ENCODE assay signal across 9 mouse cellular contexts in genomic region chr2:49732745-49733655, GRCm38 (mm10). TPM values are rescaled to one million over a fixed set of nuclear protein-coding genes. Genes with fewer than 3 reads are reported as not detected.
DNase-seq lines count a peak whose midpoint lies in the region; ATAC-seq and TF ChIP-seq lines count a peak whose summit lies in the region.
"Had no signal": no experiment of that assay in that cellular context is flagged by ENCODE, and none has a peak within 500 bp of the region (broad histone marks: within the 10 kb centered on the region; RNA-seq: fewer than 3 reads in every experiment).

No protein-coding gene starts in this region.

- no peaks in the 10 kb centered on the region; the same call in 1 of the 2 replicates for H3K4me1 ChIP-seq in bone marrow, adult 2 months (ENCODE audit: control insufficient read depth, insufficient read depth, low read length)
- H3K4me1 ChIP-seq in midbrain, postnatal 0 days (ENCODE audit: insufficient read depth, low read length), result no peaks in the 10 kb centered on the region
- H3K4me1 ChIP-seq in heart, embryonic 11.5 days (ENCODE audit: control insufficient read depth, insufficient read depth, low read length), result no peaks in the 10 kb centered on the region
- H3K4me1 ChIP-seq: neural tube, embryonic 13.5 days had no signal

- H3K9me3 ChIP-seq in midbrain, postnatal 0 days (ENCODE audit: low read length), result no peaks in the 10 kb centered on the region
- no peaks in the 10 kb centered on the region for H3K9me3 ChIP-seq in heart, embryonic 11.5 days (replicated peaks; ENCODE audit: control insufficient read depth, low read length)
- H3K9me3 ChIP-seq: neural tube, embryonic 13.5 days had no signal

- no peaks in the 10 kb centered on the region for H3K27me3 ChIP-seq in midbrain, postnatal 0 days (ENCODE audit: insufficient read depth, low read length)
- H3K27me3 ChIP-seq in heart, embryonic 11.5 days (ENCODE audit: control insufficient read depth, insufficient read depth, low read length), result no peaks in the 10 kb centered on the region
- H3K27me3 ChIP-seq: neural tube, embryonic 13.5 days had no signal

- TF ChIP-seq POLR2A in bone marrow, adult 2 months (IDR thresholded peaks at IDR 0.05; ENCODE audit: borderline replicate concordance, control insufficient read depth, low read depth, low read length), result no peak

- DNase-seq in kidney, adult 9 months, result peak; percentile 26
- DNase-seq in kidney, postnatal 14 days, result no peak
- no peak for DNase-seq in midbrain, postnatal 0 days (ENCODE audit: low spot score)
- DNase-seq in lung, postnatal 10 days, result no peak

- WGBS in bone marrow, adult 2 months, result 48% methylated on average over 11 of the region's 11 CpGs
- WGBS in midbrain, postnatal 0 days, result 69% methylated on average over 11 of the region's 11 CpGs
- WGBS in heart, embryonic 11.5 days (ENCODE audit: insufficient replicate concordance), result 60% methylated on average over 11 of the region's 11 CpGs

- ATAC-seq in granulocyte monocyte progenitor cell, adult 5-6 weeks (replicated peaks; ENCODE audit: poor library complexity, severe bottlenecking), result peak; percentile 26
- no peak for ATAC-seq in midbrain, postnatal 0 days (ENCODE audit: low FRiP score)
- ATAC-seq in frontal cortex, adult (ENCODE audit: low TSS enrichment), result no peak
- ATAC-seq in heart, embryonic 11.5 days (replicated peaks; ENCODE audit: insufficient number of reproducible peaks, low FRiP score, low TSS enrichment), result no peak

- peak overlapping the region; percentile 51 for H3K4me3 ChIP-seq in bone marrow, adult 2 months (replicated peaks; ENCODE audit: control insufficient read depth, low read depth, low read length)
- no peak overlapping the region for H3K4me3 ChIP-seq in midbrain, postnatal 0 days (ENCODE audit: low read depth, low read length)
- no peak overlapping the region for H3K4me3 ChIP-seq in heart, embryonic 11.5 days (ENCODE audit: low read depth, low read length)
- H3K4me3 ChIP-seq: neural tube, embryonic 13.5 days had no signal

- H3K36me3 ChIP-seq in midbrain, postnatal 0 days (ENCODE audit: insufficient read depth, low read length), result peaks cover 43% of the 10 kb centered on the region
- H3K36me3 ChIP-seq in heart, embryonic 11.5 days (ENCODE audit: control insufficient read depth, insufficient read depth, low read length), result no peaks in the 10 kb centered on the region

- no peak overlapping the region for H3K9ac ChIP-seq in midbrain, postnatal 0 days (replicated peaks; ENCODE audit: low read length, poor library complexity, severe bottlenecking)
- H3K9ac ChIP-seq in heart, embryonic 11.5 days (ENCODE audit: low read depth, low read length), result no peak overlapping the region
- H3K9ac ChIP-seq: neural tube, embryonic 13.5 days had no signal

- peak overlapping the region; percentile 53; the same call in 1 of the 2 replicates for H3K27ac ChIP-seq in bone marrow, adult 2 months (ENCODE audit: control insufficient read depth, insufficient read depth, low read depth, low read length, poor library complexity)
- no peak overlapping the region for H3K27ac ChIP-seq in midbrain, postnatal 0 days (ENCODE audit: low read depth, low read length)
- H3K27ac ChIP-seq in heart, embryonic 11.5 days (ENCODE audit: low read depth, low read length), result no peak overlapping the region

- no peak overlapping the region for H3K4me2 ChIP-seq in midbrain, postnatal 0 days (ENCODE audit: low read depth, low read length, poor library complexity, severe bottlenecking)
- no peak overlapping the region for H3K4me2 ChIP-seq in heart, embryonic 11.5 days
- H3K4me2 ChIP-seq: neural tube, embryonic 13.5 days had no signal

- no peak for TF ChIP-seq CTCF in bone marrow, adult 2 months (IDR thresholded peaks at IDR 0.05; ENCODE audit: control insufficient read depth, insufficient read depth, low read length)
- TF ChIP-seq CTCF in midbrain, postnatal 0 days (IDR thresholded peaks at IDR 0.05), result 0 out of 2 replicates have a peak, but pooled peaks have one; percentile 11

RNA-seq across cellular contexts. Expression of gene Lypd6b, which starts 54.5 kb away (rescaled TPM):
- polyA plus RNA-seq in bone marrow, adult 2 months (2011; ENCODE audit: insufficient read depth, insufficient read length, low replicate concordance, missing spikeins), result not detected in 2 replicates
- not detected in 2 replicates for total RNA-seq in granulocyte monocyte progenitor cell, adult 5-6 weeks (2014; fragmentation: Nextera tagmentation)
- 0.10 TPM in 1 of 2 replicates, not detected in the other for total RNA-seq in granulocyte monocyte progenitor cell, adult 5-6 weeks (2017)
- 18.6 and 22.5 TPM in 2 replicates for total RNA-seq in midbrain, postnatal 0 days (2014; rRNA removed)
- polyA plus RNA-seq in midbrain, postnatal 0 days (2015; fragmentation: Nextera tagmentation; extraction: Ambion mirVana), result 28.1 and 31.1 TPM in 2 replicates
- 1.3 and 1.9 TPM in 2 replicates for polyA plus RNA-seq in heart, embryonic 11.5 days (2014; fragmentation: Nextera tagmentation; extraction: Ambion mirVana)
